Mouse (Mus musculus) urinary bladder, postnatal 10 days (tissue): ENCODE data around the gene Fbxl20.

ENCODE experiments used
- DNase-seq: peaks from one replicate; pipeline ENCODE4 v3.0.0; 2022; ENCODE audit warnings: low spot score

The Fbxl20 gene

GRCm38 (mm10) chr11:98049672-98050519 lies 100.3 kb downstream of the Fbxl20 start:
- no peak for DNase-seq

GRCm38 (mm10) chr11:98047745-98048144 lies 102.5 kb downstream of the Fbxl20 start:
- DNase-seq: no peak

GRCm38 (mm10) chr11:98046466-98046865 lies 103.7 kb downstream of the Fbxl20 start:
- DNase-seq: no peak

GRCm38 (mm10) chr11:98045596-98045995 lies 104.6 kb downstream of the Fbxl20 start:
- DNase-seq: no peak

GRCm38 (mm10) chr11:98044074-98044473 lies 106.1 kb downstream of the Fbxl20 start:
- DNase-seq: no peak

GRCm38 (mm10) chr11:98042741-98043140 lies 107.5 kb downstream of the Fbxl20 start:
- DNase-seq: no peak

- DNase-seq: no peak
Measured at GRCm38 (mm10) chr11:98040975-98041374, 109.2 kb downstream of the Fbxl20 start.

GRCm38 (mm10) chr11:98037871-98038270 lies 112.3 kb downstream of the Fbxl20 start:
- DNase-seq: no peak

GRCm38 (mm10) chr11:98035977-98036377 lies 114.2 kb downstream of the Fbxl20 start:
- no peak for DNase-seq

GRCm38 (mm10) chr11:98034840-98035239 lies 115.4 kb downstream of the Fbxl20 start:
- DNase-seq: no peak

- no peak for DNase-seq
Measured at GRCm38 (mm10) chr11:98034061-98034460, 116.1 kb downstream of the Fbxl20 start.
